Mouse (Mus musculus) frontal cortex, postnatal 25 days (tissue): ENCODE data around the gene Olfr1420.
"Not testable (repeated sequence)": the region's sequence is repeated elsewhere in the genome, so short reads cannot be mapped to it uniquely, and the experiment has no call there.

Experiments used
- DNase-seq, 2 experiments: peaks; one replicate each; pipeline ENCODE4 v3.0.0; 2022; ENCODE audit warnings: low spot score in 2 of 2

The Olfr1420 gene

DNA sequence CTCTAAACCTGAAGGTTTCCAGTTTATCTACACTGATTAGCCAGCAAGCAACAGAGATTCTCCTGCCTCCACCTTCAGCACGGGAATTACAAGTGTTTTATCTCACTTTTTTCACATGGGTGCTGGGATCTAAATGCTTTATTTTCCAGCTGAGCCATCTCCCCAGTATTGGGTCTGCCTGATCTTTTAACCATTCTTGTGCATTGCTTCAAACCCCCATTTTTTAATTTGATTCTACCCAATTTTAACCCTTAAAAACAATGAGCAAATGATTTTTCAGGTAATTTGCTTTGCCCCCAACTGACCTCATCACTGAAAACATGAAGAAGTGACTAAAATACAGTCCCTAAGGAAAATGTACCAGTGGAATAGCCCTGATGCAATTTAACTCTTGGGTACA lies at the start of gene Olfr1420:
Gene Olfr1420 (plus strand): TSS at position 301 of the 400 bp plus-strand sequence.
- no peak for DNase-seq

GRCm38 (mm10) chr19:11839119-11839518 lies 47.2 kb upstream of the Olfr1420 start, which contains the start of gene Olfr1417:
Gene Olfr1417 (minus strand): TSS chr19:11839219.
- no peak for DNase-seq

- no peak for DNase-seq
These were observed 40.0 kb upstream of the Olfr1420 start for GRCm38 (mm10) chr19:11846333-11846732.

DNA sequence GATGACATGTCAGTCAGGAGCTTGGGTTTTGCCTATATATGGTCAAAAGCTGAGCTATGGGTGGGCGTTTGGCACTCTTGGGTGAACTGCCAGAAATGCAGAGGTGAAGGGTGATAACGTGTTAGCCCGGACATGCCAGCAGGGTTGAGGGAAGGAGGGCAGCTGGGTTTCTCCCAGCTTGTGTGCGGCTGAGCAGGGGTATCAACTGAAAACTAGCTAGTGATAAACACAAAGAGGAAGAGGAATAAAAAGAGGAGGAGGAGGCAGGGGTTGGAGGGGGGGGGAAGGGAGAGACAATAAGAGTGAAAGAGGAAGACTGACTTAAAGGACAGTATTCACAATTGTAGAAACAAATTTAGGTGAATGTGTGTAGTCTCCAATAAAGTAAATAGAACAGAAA lies 33.7 kb upstream of the Olfr1420 start:
- DNase-seq: no peak

DNA sequence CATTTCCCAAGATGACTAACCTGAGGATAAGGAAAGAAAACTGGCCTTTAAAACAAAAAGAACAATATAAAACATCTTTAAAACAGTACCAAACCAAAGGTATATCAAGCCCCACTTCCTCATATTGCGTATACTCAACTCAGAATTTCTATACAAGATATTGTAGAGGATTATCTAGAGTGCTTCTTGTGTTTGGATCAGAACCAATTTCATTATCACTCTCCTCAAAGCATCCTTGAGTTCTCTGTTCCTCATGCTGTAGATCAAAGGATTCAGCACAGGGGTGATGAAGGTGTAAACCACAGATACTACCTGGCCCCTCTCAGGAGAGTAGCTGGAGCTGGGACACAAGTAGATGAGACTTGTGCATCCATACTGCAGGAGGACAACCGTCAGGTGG lies 31.5 kb upstream of the Olfr1420 start:
- no peak for DNase-seq

- no peak for DNase-seq
These were observed 29.9 kb upstream of the Olfr1420 start for GRCm38 (mm10) chr19:11856506-11856905.

DNA sequence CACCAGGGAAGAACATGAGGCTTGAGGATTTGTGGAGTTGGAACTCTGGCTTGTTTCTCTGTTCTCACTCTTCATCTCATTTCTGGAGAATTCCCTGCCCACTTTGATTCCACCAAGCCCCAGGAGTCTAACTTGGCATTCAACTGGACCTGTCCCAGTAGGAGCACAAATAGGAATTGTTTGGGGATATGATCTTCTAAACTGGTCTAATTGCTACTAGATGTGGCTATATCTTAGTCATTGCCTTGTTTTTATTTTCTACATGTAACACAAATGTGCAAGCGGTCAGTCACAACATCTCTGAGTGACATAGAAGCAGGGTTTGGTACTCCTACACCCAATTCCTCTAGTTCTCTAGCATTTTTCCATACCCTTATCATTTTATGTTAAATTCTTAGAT lies 25.4 kb upstream of the Olfr1420 start, which contains the start of gene Olfr1418:
Gene Olfr1418 (minus strand): TSS at position 101 of the 400 bp plus-strand sequence.
- no peak for DNase-seq

- no peak for DNase-seq
These were observed 18.5 kb upstream of the Olfr1420 start for GRCm38 (mm10) chr19:11867837-11868236.

- no peak for DNase-seq
These were observed 11.4 kb upstream of the Olfr1420 start, which contains the start of gene Olfr1419 for GRCm38 (mm10) chr19:11875006-11875405. Gene Olfr1419 (minus strand): TSS chr19:11875106.

DNA sequence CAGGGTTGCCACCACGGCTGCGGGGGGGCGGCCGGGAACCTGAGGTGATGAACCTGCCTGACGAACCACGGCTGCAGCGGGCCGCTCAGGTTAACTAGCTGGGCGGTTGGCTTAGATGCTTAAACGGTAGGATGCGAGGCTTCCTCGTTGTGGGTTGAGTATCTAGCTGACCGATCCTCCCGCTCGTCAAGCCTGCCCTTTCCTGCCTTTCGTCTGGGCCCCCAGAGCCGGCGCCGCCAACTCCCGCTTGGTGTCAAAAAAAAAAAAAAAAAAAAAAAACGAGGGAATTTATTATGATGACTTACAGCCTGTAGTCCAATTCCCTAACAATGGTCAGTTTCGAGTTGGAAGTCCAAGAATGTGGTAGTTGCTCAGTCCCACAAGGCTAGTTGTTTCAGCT lies 8.0 kb upstream of the Olfr1420 start:
- not testable (repeated sequence) for DNase-seq

- no peak for DNase-seq
These were observed 24.7 kb downstream of the Olfr1420 start for GRCm38 (mm10) chr19:11911021-11911420.

GRCm38 (mm10) chr19:11911603-11912002 lies 25.2 kb downstream of the Olfr1420 start:
- no peak for DNase-seq

- peak; percentile 95 to 98 for DNase-seq
These were observed 25.7 kb downstream of the Olfr1420 start, which contains the start of gene Patl1 for GRCm38 (mm10) chr19:11912037-11912532. Gene Patl1 (plus strand): TSS chr19:11912399.

DNA sequence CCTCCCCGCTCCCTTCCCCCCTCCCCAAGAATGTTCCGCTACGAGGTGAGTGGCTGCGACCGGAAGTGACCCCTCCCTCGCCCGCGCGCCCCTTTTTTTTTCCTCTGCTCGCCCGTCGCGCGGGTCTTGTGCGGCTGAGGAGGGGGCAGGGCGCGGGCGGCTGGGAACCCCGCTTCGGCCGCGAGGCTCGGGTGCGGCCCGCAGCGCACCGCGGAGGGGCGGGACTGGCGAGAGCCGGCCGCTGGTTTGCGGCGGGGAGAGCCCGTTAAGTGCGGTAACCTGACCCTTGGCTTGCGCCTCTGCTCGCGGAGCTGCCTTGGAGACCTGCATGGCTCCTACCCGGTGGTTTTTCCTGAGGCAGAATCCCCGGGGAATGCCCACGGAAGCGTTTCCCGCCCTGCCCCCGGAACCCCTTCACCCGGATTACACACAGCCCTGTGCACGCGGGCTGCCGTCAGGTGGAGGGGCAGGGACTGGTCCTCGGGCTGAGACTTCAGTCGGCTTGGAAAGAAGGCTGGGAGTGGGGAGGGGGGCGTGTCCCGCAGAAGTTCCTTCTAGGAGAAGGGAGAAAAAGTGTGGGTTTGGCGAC lies 26.3 kb downstream of the Olfr1420 start:
- DNase-seq: peak; percentile 13 to 30

GRCm38 (mm10) chr19:11915804-11916203 lies 29.4 kb downstream of the Olfr1420 start:
- no peak for DNase-seq

DNA sequence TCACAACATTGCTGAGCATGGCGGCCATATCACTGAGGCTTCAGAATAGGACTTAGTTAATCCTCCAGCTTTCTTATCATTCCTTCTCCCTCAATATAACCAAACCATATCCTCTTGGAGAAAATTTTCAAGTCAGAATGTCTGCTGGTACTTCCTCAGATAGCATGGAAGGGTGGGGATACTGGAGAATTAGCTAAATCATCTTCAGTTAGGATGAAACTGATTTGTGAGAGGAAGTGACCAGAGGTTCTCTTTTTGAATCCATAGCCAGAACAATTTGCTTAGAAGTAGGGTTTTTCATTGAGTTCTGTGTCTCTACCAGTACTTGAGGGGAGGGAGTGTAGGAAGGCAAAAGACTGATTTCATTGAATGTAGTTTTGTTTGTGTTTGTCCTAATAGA lies 35.7 kb downstream of the Olfr1420 start:
- DNase-seq: no peak

DNA sequence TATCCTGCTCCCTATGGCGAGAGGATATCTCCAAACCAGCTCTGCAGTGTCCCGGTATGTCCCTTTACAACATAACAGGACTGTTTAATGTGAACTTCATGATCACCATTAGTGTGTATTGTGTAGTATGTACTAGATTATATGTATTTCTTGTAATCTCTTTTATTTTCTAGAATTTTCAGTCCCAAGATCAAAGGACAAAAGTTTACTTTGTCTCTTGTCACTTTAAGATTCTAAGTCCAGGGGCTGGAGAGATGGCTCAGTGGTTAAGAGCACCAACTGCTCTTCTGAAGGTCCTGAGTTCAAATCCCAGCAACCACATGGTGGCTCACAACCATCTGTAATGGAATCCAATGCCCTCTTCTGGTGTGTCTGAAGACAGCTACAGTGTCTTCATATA lies 36.1 kb downstream of the Olfr1420 start:
- not testable (repeated sequence) for DNase-seq

- DNase-seq: no peak
These were observed 40.0 kb downstream of the Olfr1420 start for GRCm38 (mm10) chr19:11926380-11926779.

GRCm38 (mm10) chr19:11928025-11928748 lies 41.8 kb downstream of the Olfr1420 start:
- DNase-seq: no peak

GRCm38 (mm10) chr19:11946460-11946859 lies 60.1 kb downstream of the Olfr1420 start:
- DNase-seq: not testable (repeated sequence)
